In the genomic region with DNA sequence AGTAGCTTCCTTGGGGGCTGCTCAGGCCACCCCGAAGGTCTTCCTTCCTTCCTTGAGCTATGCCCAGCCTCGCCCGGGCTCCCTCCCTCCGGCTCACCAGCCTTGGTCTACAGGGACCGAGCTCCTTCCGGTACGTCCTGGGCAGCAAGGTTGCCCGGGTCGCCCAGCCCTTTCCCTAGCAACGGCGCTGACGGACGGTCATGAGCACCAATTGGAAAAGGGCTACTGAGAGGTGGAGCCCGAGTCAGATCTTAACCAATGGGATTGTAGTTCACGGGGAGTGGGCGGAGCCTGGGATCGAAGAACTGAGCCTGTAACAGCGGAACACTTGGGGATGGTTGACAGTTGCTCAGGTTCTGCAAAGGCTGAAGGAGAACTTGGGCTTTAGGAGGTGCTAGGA, we compare ENCODE assay signal across 8 mouse cellular contexts. TPM values are rescaled to one million over a fixed set of nuclear protein-coding genes. Genes with fewer than 3 reads are reported as not detected.
DNase-seq lines count a peak whose midpoint lies in the region; ATAC-seq and TF ChIP-seq lines count a peak whose summit lies in the region.

A gene (minus strand): TSS at position 154 of the 400 bp plus-strand sequence.

- peaks cover 51% of the 10 kb centered on the region for H3K4me1 ChIP-seq in forebrain, embryonic 10.5 days
- peaks cover 21% of the 10 kb centered on the region for H3K4me1 ChIP-seq in heart, embryonic 15.5 days (replicated peaks)
- H3K4me1 ChIP-seq in liver, embryonic 14.5 days (replicated peaks; ENCODE audit: control insufficient read depth in 2 of 2, insufficient read depth in 2 of 2, low read length in 1 of 2) = peaks cover 0 to 9% of the 10 kb centered on the region in 2 experiments; a peak in 3 of 4 replicates
- peaks cover 9% of the 10 kb centered on the region; the same call in 1 of the 2 replicates for H3K4me1 ChIP-seq in neural tube, embryonic 11.5 days (ENCODE audit: control insufficient read depth, insufficient read depth, low read length)
- no peaks in the 10 kb centered on the region for H3K4me1 ChIP-seq in stomach, postnatal 0 days (replicated peaks; ENCODE audit: control insufficient read depth, insufficient read depth)

- peak; percentile 92 to 96 for DNase-seq in CD8-positive naive resting alpha-beta T cell, adult 2 months (ENCODE audit: low read depth in 2 of 2, low spot score in 2 of 2)
- DNase-seq in c-Kit-positive CD71-negative TER-119-negative erythroid progenitor cells, embryonic 14.5 days (ENCODE audit: low read depth) = peak; percentile 99
- peak; percentile 99 for DNase-seq in forebrain, embryonic 10.5 days (ENCODE audit: extremely low spot score, low spot score)
- DNase-seq in kidney, postnatal 25 days = peak; percentile 100
- peak; percentile 95 to 98 (median 97) for DNase-seq in liver, embryonic 14.5 days (ENCODE audit: low read depth in 3 of 3, low spot score in 3 of 3)
- DNase-seq in neural tube, embryonic 11.5 days (ENCODE audit: low spot score) = peak; percentile 99
- peak; percentile 98 for DNase-seq in stomach, postnatal 0 days (ENCODE audit: low spot score)

- under 1% methylated on average over 18 of the region's 18 CpGs for WGBS in forebrain, embryonic 10.5 days
- 0% methylated on average over 18 of the region's 18 CpGs for WGBS in heart, embryonic 15.5 days
- WGBS in liver, embryonic 14.5 days (ENCODE audit: insufficient replicate concordance) = 0% methylated on average over 18 of the region's 18 CpGs
- WGBS in neural tube, embryonic 11.5 days = under 1% methylated on average over 18 of the region's 18 CpGs
- 0% methylated on average over 18 of the region's 18 CpGs for WGBS in stomach, postnatal 0 days

- peak; percentile 97 for ATAC-seq in heart, embryonic 15.5 days (replicated peaks; ENCODE audit: insufficient number of reproducible peaks, insufficient read depth, low FRiP score, low read depth)
- ATAC-seq in liver, embryonic 14.5 days (ENCODE audit: insufficient read depth) = peak; percentile 97
- ATAC-seq in neural tube, embryonic 11.5 days (ENCODE audit: insufficient read depth, low FRiP score, low TSS enrichment) = peak; percentile 96
- ATAC-seq in stomach, postnatal 0 days (ENCODE audit: low FRiP score, low TSS enrichment) = peak; percentile 97

- H3K36me3 ChIP-seq in forebrain, embryonic 10.5 days (replicated peaks) = no peaks in the 10 kb centered on the region
- no peaks in the 10 kb centered on the region for H3K36me3 ChIP-seq in heart, embryonic 15.5 days
- no peaks in the 10 kb centered on the region for H3K36me3 ChIP-seq in liver, embryonic 14.5 days (replicated peaks; ENCODE audit: control insufficient read depth, insufficient read depth, low read depth)
- no peaks in the 10 kb centered on the region for H3K36me3 ChIP-seq in neural tube, embryonic 11.5 days (ENCODE audit: control insufficient read depth, insufficient read depth, low read length)
- H3K36me3 ChIP-seq in stomach, postnatal 0 days (ENCODE audit: control insufficient read depth, insufficient read depth, low read length) = no peaks in the 10 kb centered on the region

- H3K9me3 ChIP-seq in forebrain, embryonic 10.5 days = no peaks in the 10 kb centered on the region
- H3K9me3 ChIP-seq in heart, embryonic 15.5 days (replicated peaks) = no peaks in the 10 kb centered on the region
- H3K9me3 ChIP-seq in liver, embryonic 14.5 days (ENCODE audit: control insufficient read depth, low read length) = no peaks in the 10 kb centered on the region
- no peaks in the 10 kb centered on the region for H3K9me3 ChIP-seq in neural tube, embryonic 11.5 days (ENCODE audit: control insufficient read depth, low read length)
- H3K9me3 ChIP-seq in stomach, postnatal 0 days (ENCODE audit: control insufficient read depth, low read length) = no peaks in the 10 kb centered on the region

- H3K27ac ChIP-seq in forebrain, embryonic 10.5 days = peak within 1 kb of the TSS; percentile 93
- H3K27ac ChIP-seq in heart, embryonic 15.5 days = peak within 1 kb of the TSS; percentile 74
- H3K27ac ChIP-seq in liver, embryonic 14.5 days = no peak within 1 kb of the TSS
- H3K27ac ChIP-seq in neural tube, embryonic 11.5 days (ENCODE audit: low read depth, low read length) = peak within 1 kb of the TSS; percentile 57
- peak within 1 kb of the TSS; percentile 90 for H3K27ac ChIP-seq in stomach, postnatal 0 days (replicated peaks)

- peak within 1 kb of the TSS; percentile 84 for H3K4me2 ChIP-seq in heart, embryonic 15.5 days
- peak within 1 kb of the TSS; percentile 81 for H3K4me2 ChIP-seq in liver, embryonic 14.5 days (ENCODE audit: low read depth)
- peak within 1 kb of the TSS; percentile 79 for H3K4me2 ChIP-seq in neural tube, embryonic 11.5 days (ENCODE audit: low read depth)
- peak within 1 kb of the TSS; percentile 90 for H3K4me2 ChIP-seq in stomach, postnatal 0 days (replicated peaks; ENCODE audit: low read depth)

- H3K27me3 ChIP-seq in forebrain, embryonic 10.5 days (ENCODE audit: poor library complexity, severe bottlenecking) = no peaks in the 10 kb centered on the region
- H3K27me3 ChIP-seq in heart, embryonic 15.5 days = no peaks in the 10 kb centered on the region
- H3K27me3 ChIP-seq in liver, embryonic 14.5 days (ENCODE audit: control insufficient read depth, insufficient read depth, low read length) = no peaks in the 10 kb centered on the region
- H3K27me3 ChIP-seq in neural tube, embryonic 11.5 days (ENCODE audit: control insufficient read depth, insufficient read depth, low read length) = no peaks in the 10 kb centered on the region
- H3K27me3 ChIP-seq in stomach, postnatal 0 days (ENCODE audit: control insufficient read depth, insufficient read depth, low read length) = no peaks in the 10 kb centered on the region

- H3K9ac ChIP-seq in heart, embryonic 15.5 days = peak within 1 kb of the TSS; percentile 68
- H3K9ac ChIP-seq in liver, embryonic 14.5 days (replicated peaks) = peak within 1 kb of the TSS; percentile 76
- peak within 1 kb of the TSS; percentile 67 for H3K9ac ChIP-seq in neural tube, embryonic 11.5 days (ENCODE audit: low read length)
- H3K9ac ChIP-seq in stomach, postnatal 0 days (ENCODE audit: low read length) = peak within 1 kb of the TSS; percentile 79

- TF ChIP-seq CTCF in liver, embryonic 14.5 days (IDR thresholded peaks at IDR 0.05; ENCODE audit: low read depth) = no peak
- TF ChIP-seq CTCF in stomach, postnatal 0 days (IDR thresholded peaks at IDR 0.05; ENCODE audit: low read depth) = no peak

- no peak for TF ChIP-seq EP300 in liver, embryonic 14.5 days (IDR thresholded peaks at IDR 0.05; ENCODE audit: low read depth)
- no peak for TF ChIP-seq EP300 in stomach, postnatal 0 days (optimal IDR thresholded peaks at IDR 0.05)

- peak within 1 kb of the TSS; percentile 69 for H3K4me3 ChIP-seq in forebrain, embryonic 10.5 days
- H3K4me3 ChIP-seq in heart, embryonic 15.5 days = peak within 1 kb of the TSS; percentile 68
- peak within 1 kb of the TSS; percentile 64 to 73 for H3K4me3 ChIP-seq in liver, embryonic 14.5 days (ENCODE audit: insufficient read depth in 1 of 2, low read depth in 2 of 2, low read length in 2 of 2)
- H3K4me3 ChIP-seq in neural tube, embryonic 11.5 days (ENCODE audit: low read depth, low read length) = peak within 1 kb of the TSS; percentile 48
- peak within 1 kb of the TSS; percentile 59 for H3K4me3 ChIP-seq in stomach, postnatal 0 days (ENCODE audit: low read depth, low read length)

RNA-seq across cellular contexts. Expression of the gene that starts here (rescaled TPM):
- 16.7 and 17.3 TPM in 2 replicates for polyA plus RNA-seq in forebrain, embryonic 10.5 days (2016; fragmentation: Nextera tagmentation; extraction: Ambion mirVana)
- 10.9 and 12.8 TPM in 2 replicates for polyA plus RNA-seq in heart, embryonic 15.5 days (2015; fragmentation: Nextera tagmentation; extraction: Ambion mirVana)
- polyA plus RNA-seq in liver, embryonic 14.5 days (2012; rRNA removed) = 2.7 and 2.8 TPM in 2 replicates
- polyA plus RNA-seq in liver, embryonic 14.5 days (2014; fragmentation: Nextera tagmentation; extraction: Ambion mirVana) = 1.3 and 2.0 TPM in 2 replicates
- 10.3 and 11.1 TPM in 2 replicates for polyA plus RNA-seq in neural tube, embryonic 11.5 days (2014; fragmentation: Nextera tagmentation; extraction: Ambion mirVana)
- 9.1 and 10.7 TPM in 2 replicates for polyA plus RNA-seq in stomach, postnatal 0 days (2015; fragmentation: Nextera tagmentation; extraction: Ambion mirVana)
